Mouse (Mus musculus) CH12.LX (cell line): ENCODE results near the gene Pik3r1. TPM values are rescaled to one million over a fixed set of nuclear protein-coding genes. Genes with fewer than 3 reads are reported as not detected.

Experiments used
- DNase-seq: peaks from one replicate; pipeline ENCODE4 v3.0.0-alpha.2; 2013; ENCODE audit errors: extremely low read depth
- H3K27ac ChIP-seq: 2 replicates; pipeline ENCODE4 v1.5.1; 2012; ENCODE audit warnings: low read depth, mild to moderate bottlenecking, control low read depth, moderate library complexity; ENCODE audit not compliant: insufficient read depth
- H3K27me3 ChIP-seq: replicated peaks from 2 replicates; pipeline ENCODE3; 2012; ENCODE audit warnings: inconsistent platforms
- H3K36me3 ChIP-seq, 2 experiments: replicated peaks in 1 of 2; 2 replicates each; pipeline versions ENCODE3 to v1.6.1; 2012; ENCODE audit warnings: inconsistent platforms in 1 of 2, low read length in 1 of 2, mild to moderate bottlenecking in 1 of 2, mixed read lengths in 1 of 2, moderate library complexity in 1 of 2; ENCODE audit not compliant: control insufficient read depth in 1 of 2, insufficient read depth in 1 of 2
- H3K4me1 ChIP-seq, 2 experiments: 2 replicates each; pipeline ENCODE4 v1.6.1; 2012; ENCODE audit warnings: inconsistent platforms in 1 of 2, moderate library complexity in 1 of 2; ENCODE audit not compliant: insufficient read depth in 2 of 2, control insufficient read depth in 1 of 2
- H3K4me2 ChIP-seq: 2 replicates; pipeline ENCODE4 v1.6.1; 2012; ENCODE audit warnings: low read depth, mild to moderate bottlenecking, control low read depth; ENCODE audit not compliant: poor library complexity, insufficient read depth, severe bottlenecking
- H3K4me3 ChIP-seq, 3 experiments: fragments of 150-350 bp in 1 of 3; sonication (generic) in 1 of 3; replicated peaks in 1 of 3; 2 replicates each; pipeline versions ENCODE3 to v1.5.1; 2011 to 2012; ENCODE audit warnings: low read depth in 2 of 3, low read length in 2 of 3, mild to moderate bottlenecking in 2 of 3, moderate library complexity in 2 of 3, control low read depth in 1 of 3, improper control_type of control experiment in 1 of 3, inconsistent platforms in 1 of 3, mixed read lengths in 1 of 3; ENCODE audit not compliant: poor library complexity in 1 of 3
- H3K79me2 ChIP-seq: replicated peaks from 2 replicates; pipeline ENCODE4 v1.6.1; 2012; ENCODE audit warnings: mild to moderate bottlenecking, moderate library complexity; ENCODE audit not compliant: control insufficient read depth, poor library complexity, insufficient read depth, severe bottlenecking; ENCODE audit errors: extremely low read depth
- H3K9ac ChIP-seq: 2 replicates; pipeline ENCODE4 v1.6.1; 2012; ENCODE audit warnings: low read depth, mild to moderate bottlenecking, control low read depth, moderate library complexity; ENCODE audit not compliant: insufficient read depth
- H3K9me3 ChIP-seq: replicated peaks from 2 replicates; pipeline ENCODE3; 2012; ENCODE audit warnings: low read length, inconsistent platforms, mixed read lengths
- CHD1 ChIP-seq: IDR thresholded peaks from 2 replicates; pipeline ENCODE4 v1.6.1; 2012; ENCODE audit warnings: low read depth, low read length, improper control_type of control experiment, inconsistent platforms
- E2F4 ChIP-seq: IDR thresholded peaks from 2 replicates; pipeline ENCODE4 v1.6.1; 2011; ENCODE audit warnings: low read depth, low read length, improper control_type of control experiment; ENCODE audit not compliant: insufficient replicate concordance
- ELF1 ChIP-seq: IDR thresholded peaks from 2 replicates; pipeline ENCODE4 v1.6.1; 2014; ENCODE audit warnings: low read depth, mild to moderate bottlenecking, inconsistent platforms, low read length, improper control_type of control experiment
- GABPA ChIP-seq: IDR thresholded peaks from 2 replicates; pipeline ENCODE4 v1.6.1; 2012; ENCODE audit warnings: low read depth, low read length, improper control_type of control experiment, inconsistent platforms; ENCODE audit not compliant: insufficient replicate concordance
- HCFC1 ChIP-seq: IDR thresholded peaks from 2 replicates; pipeline ENCODE4 v1.6.1; 2012; ENCODE audit warnings: low read depth, mild to moderate bottlenecking, inconsistent platforms, low read length, improper control_type of control experiment
- JUND ChIP-seq: conservative IDR thresholded peaks from 2 replicates; pipeline ENCODE4 v1.6.1; 2011; ENCODE audit warnings: low read depth, low read length, improper control_type of control experiment
- MAX ChIP-seq: IDR thresholded peaks from 2 replicates; pipeline ENCODE4 v1.6.1; 2011; ENCODE audit warnings: low read length, improper control_type of control experiment
- MAZ ChIP-seq: IDR thresholded peaks from 2 replicates; pipeline ENCODE4 v1.6.1; 2012; ENCODE audit warnings: low read depth, mild to moderate bottlenecking, inconsistent platforms, low read length, improper control_type of control experiment, moderate library complexity
- MYC ChIP-seq: IDR thresholded peaks from 2 replicates; pipeline ENCODE4 v1.6.1; 2011; ENCODE audit warnings: low read depth, mild to moderate bottlenecking, improper control_type of control experiment, low read length
- NELFE ChIP-seq: IDR thresholded peaks from 2 replicates; pipeline ENCODE4 v1.6.1; 2011; ENCODE audit warnings: low read depth, low read length, improper control_type of control experiment
- PAX5 ChIP-seq: IDR thresholded peaks from 2 replicates; pipeline ENCODE4 v1.6.1; 2012; ENCODE audit warnings: low read length, inconsistent platforms, mixed read lengths
- RAD21 ChIP-seq: IDR thresholded peaks from 2 replicates; pipeline ENCODE4 v1.6.1; 2011; ENCODE audit warnings: low read depth, mild to moderate bottlenecking, low read length, improper control_type of control experiment, moderate library complexity
- RCOR1 ChIP-seq: conservative IDR thresholded peaks from 2 replicates; pipeline ENCODE4 v1.6.1; 2012; ENCODE audit warnings: low read depth, mild to moderate bottlenecking, inconsistent platforms, low read length, improper control_type of control experiment
- SIN3A ChIP-seq: IDR thresholded peaks from 2 replicates; pipeline ENCODE4 v1.6.1; 2012; ENCODE audit warnings: low read length, improper control_type of control experiment, inconsistent platforms
- SMC3 ChIP-seq: IDR thresholded peaks from 2 replicates; pipeline ENCODE4 v1.6.1; 2011; ENCODE audit warnings: low read depth, low read length, improper control_type of control experiment
- TBP ChIP-seq: conservative IDR thresholded peaks from 2 replicates; pipeline ENCODE4 v1.6.1; 2011; ENCODE audit warnings: low read depth, low read length, improper control_type of control experiment
- TCF12 ChIP-seq: IDR thresholded peaks from 2 replicates; pipeline ENCODE4 v1.6.1; 2014; ENCODE audit warnings: low read depth, mild to moderate bottlenecking, inconsistent platforms, low read length, improper control_type of control experiment
- USF2 ChIP-seq: conservative IDR thresholded peaks from 2 replicates; pipeline ENCODE4 v1.6.1; 2011; ENCODE audit warnings: low read depth, low read length, improper control_type of control experiment
- ZC3H11A ChIP-seq: IDR thresholded peaks from 2 replicates; pipeline ENCODE4 v1.6.1; 2012; ENCODE audit warnings: low read depth, mild to moderate bottlenecking, inconsistent platforms, low read length, improper control_type of control experiment
- ZNF384 ChIP-seq: IDR thresholded peaks from 2 replicates; pipeline ENCODE4 v1.6.1; 2012; ENCODE audit warnings: low read depth, low read length, improper control_type of control experiment, inconsistent platforms
- dilution Hi-C: fragments of 300-500 bp; cut with MboI; formaldehyde crosslinking; loops from 2 replicates; pipeline ENCODE4 v1.14.3; 2020; ENCODE audit warnings: low sequenced_read_pairs; ENCODE audit not compliant: extremely low pct_unique_long_range_greater_than_20kb, extremely low pct_ligation_motif_present
- in situ Hi-C: fragments of 300-500 bp; cut with MboI; formaldehyde crosslinking; loops from 3 replicates; pipeline ENCODE4 v1.14.3; 2019; ENCODE audit warnings: low sequenced_read_pairs, low pct_ligation_motif_present, low pct_unique_long_range_greater_than_20kb, mixed read lengths
- polyA plus RNA-seq: library from polyadenylated mRNA; unstranded; fragments of >175 nt; gene quantifications from 2 replicates; pipeline ENCODE4 v1.2.1, GENCODE M21; 2012; ENCODE audit warnings: low read depth; ENCODE audit not compliant: insufficient read length
- total RNA-seq, 2 experiments: library from RNA; depleted of rRNA; stranded (reverse); fragments of 300-350 nt in 1 of 2; fragments of >200 nt in 1 of 2; gene quantifications; 2 replicates each; pipeline ENCODE4 v1.2.3; 2012 to 2014

The Pik3r1 gene
- total and polyA plus RNA-seq, 3 experiments = 17.5 to 21.0 (median 19.3) TPM

DNA sequence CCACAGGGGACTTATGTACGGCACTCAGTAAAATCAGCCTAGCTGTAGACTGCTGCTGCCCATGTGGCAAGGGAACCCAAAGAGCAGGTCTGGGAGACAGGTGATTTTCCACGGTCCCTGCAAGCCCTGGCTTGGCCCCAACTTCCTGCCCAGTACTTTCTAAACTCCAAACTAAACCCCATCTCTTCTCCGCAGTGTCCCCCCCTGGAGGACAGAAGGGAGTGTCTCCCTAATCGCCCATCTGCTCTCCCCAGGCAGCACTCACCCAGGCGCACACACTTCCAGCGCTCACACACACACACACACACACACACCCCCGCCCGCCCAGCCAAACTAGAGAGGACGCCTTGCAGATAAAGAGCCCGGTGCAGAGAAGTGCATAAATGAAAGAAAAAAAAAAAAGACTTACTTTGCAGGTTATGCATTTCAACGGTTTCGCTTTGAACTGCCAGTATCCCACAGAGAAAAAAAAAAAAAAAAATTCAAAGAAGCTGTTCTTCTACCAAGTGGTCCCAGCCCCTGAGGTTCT is 74.0 kb downstream of the Pik3r1 start (continued):
- peak; percentile 44; the same call in 1 of the 2 replicates for TF ChIP-seq MAZ
- no peak for TF ChIP-seq GABPA
- TF ChIP-seq E2F4 = no peak
- TF ChIP-seq MYC = peak; percentile 83
- TF ChIP-seq NELFE = no peak
- TF ChIP-seq TBP = no peak
- peak; percentile 50 for TF ChIP-seq RAD21
- TF ChIP-seq ZNF384 = peak; percentile 86

DNA sequence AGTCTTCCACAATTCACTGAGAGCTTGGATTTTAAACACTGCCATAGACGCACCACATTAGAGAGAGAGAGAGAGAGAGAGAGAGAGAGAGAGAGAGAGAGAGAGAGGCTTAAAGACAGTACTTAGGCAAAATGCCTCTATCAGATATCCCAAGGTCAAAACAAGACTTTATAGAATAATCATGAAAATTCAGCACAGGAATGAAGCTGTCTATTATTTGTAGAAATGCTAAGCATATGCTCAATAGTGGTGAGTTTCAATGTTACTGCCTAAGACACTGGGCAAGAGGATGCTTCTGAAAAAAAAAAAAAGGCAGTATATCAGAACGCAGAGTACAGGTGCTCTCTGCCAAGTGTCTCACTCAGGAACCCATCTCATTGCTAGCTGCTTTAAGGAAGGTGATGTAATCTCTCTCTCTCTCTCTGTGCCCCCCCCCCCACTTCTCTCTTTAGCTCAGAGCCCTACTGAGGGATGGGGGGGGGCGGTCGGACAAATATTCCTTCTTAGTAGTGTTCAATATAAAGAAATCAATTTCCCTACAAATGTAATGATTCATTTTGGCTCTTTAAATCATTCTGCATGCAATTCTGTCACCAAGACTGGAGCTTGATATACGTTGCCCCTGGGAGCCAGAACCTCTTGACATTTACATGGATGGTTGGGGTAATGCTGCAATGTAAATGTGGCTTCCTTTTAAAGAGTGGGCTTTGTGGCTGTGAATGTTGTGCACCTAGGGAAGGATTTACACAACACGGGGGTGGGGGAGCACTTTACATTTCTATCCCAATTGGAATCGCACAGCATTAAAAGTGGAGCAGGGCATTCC is 74.9 kb downstream of the Pik3r1 start:
- no peaks in the 10 kb centered on the region for H3K27me3 ChIP-seq
- peaks cover 15 to 23% of the 10 kb centered on the region in 2 experiments for H3K36me3 ChIP-seq
- TF ChIP-seq ZNF384 (peak; percentile 88), MAZ (0 out of 2 replicates have a peak, but pooled peaks have one; percentile 50), PAX5 (no peak), CHD1 (no peak), HCFC1 (no peak), GABPA (no peak), JUND (no peak), RCOR1 (no peak), SIN3A (peak; percentile 41; the same call in 1 of the 2 replicates), RAD21 (no peak), TCF12 (no peak), MAX (no peak), SMC3 (0 out of 2 replicates have a peak, but pooled peaks have one; percentile 5), USF2 (no peak), ZC3H11A (no peak), ELF1 (no peak)
- H3K27ac ChIP-seq = peak overlapping the region; percentile 30
- no peak for DNase-seq
- in situ Hi-C loops = no loop called here
- peaks cover 7 to 50% of the 10 kb centered on the region in 2 experiments for H3K4me1 ChIP-seq
- H3K9me3 ChIP-seq = no peaks in the 10 kb centered on the region
- dilution Hi-C loops = no loop called here
- peaks cover 5% of the 10 kb centered on the region for H3K79me2 ChIP-seq
- peak overlapping the region; percentile 85 for H3K4me2 ChIP-seq
- peak overlapping the region; percentile 37 to 76 (median 56) for H3K4me3 ChIP-seq
- peak overlapping the region; percentile 43 for H3K9ac ChIP-seq
